Mouse (Mus musculus) bone marrow macrophage, adult 2 months (primary cell): ENCODE measurements around the gene C730034F03Rik. TPM values are rescaled to one million over a fixed set of nuclear protein-coding genes. Genes with fewer than 3 reads are reported as not detected.

ENCODE experiments used
- H3K27ac ChIP-seq: 2 replicates; pipeline ENCODE4 v1.5.1; 2012; ENCODE audit warnings: low read depth, low read length; ENCODE audit not compliant: insufficient read depth
- H3K4me1 ChIP-seq: 2 replicates; pipeline ENCODE4 v1.6.1; 2012; ENCODE audit warnings: low read length; ENCODE audit not compliant: control insufficient read depth, insufficient read depth
- H3K4me3 ChIP-seq: 2 replicates; pipeline ENCODE4 v1.5.1; 2012; ENCODE audit warnings: mild to moderate bottlenecking, low read length, moderate library complexity; ENCODE audit not compliant: insufficient read depth
- CTCF ChIP-seq: IDR thresholded peaks from 2 replicates; pipeline ENCODE4 v1.5.1; 2012; ENCODE audit warnings: low read depth, mild to moderate bottlenecking, low read length, moderate library complexity
- POLR2A ChIP-seq: IDR thresholded peaks from 2 replicates; pipeline ENCODE4 v1.6.1; 2012; ENCODE audit warnings: mild to moderate bottlenecking, low read depth, low read length, borderline replicate concordance
- polyA plus RNA-seq: library from polyadenylated mRNA; stranded (reverse); fragments of >200 nt; gene quantifications from 2 replicates; pipeline ENCODE4 v1.2.4, GENCODE M21; 2012; ENCODE audit not compliant: missing spikeins, insufficient read depth, insufficient read length

The C730034F03Rik gene
- polyA plus RNA-seq, 1 experiment, result 0.72 TPM

GRCm38 (mm10) chr15:89431271-89431670 is 1.9 kb downstream of the C730034F03Rik start:
- Histone ChIP-seq H3K27ac (no peak overlapping the region), H3K4me1 (peaks cover 29% of the 10 kb centered on the region), H3K4me3 (peak overlapping the region; percentile 36; the same call in 1 of the 2 replicates)
- TF ChIP-seq POLR2A, result no peak
- TF ChIP-seq CTCF, result no peak

GRCm38 (mm10) chr15:89431806-89432205 is 2.4 kb downstream of the C730034F03Rik start:
- Histone ChIP-seq H3K4me1 (peaks cover 24% of the 10 kb centered on the region), H3K4me3 (no peak overlapping the region), H3K27ac (no peak overlapping the region)
- no peak for TF ChIP-seq CTCF
- TF ChIP-seq POLR2A, result no peak

GRCm38 (mm10) chr15:89432946-89433345 is 3.6 kb downstream of the C730034F03Rik start:
- Histone ChIP-seq H3K27ac (no peak overlapping the region), H3K4me1 (peaks cover 12% of the 10 kb centered on the region), H3K4me3 (no peak overlapping the region)
- TF ChIP-seq CTCF (no peak), POLR2A (no peak)

DNA sequence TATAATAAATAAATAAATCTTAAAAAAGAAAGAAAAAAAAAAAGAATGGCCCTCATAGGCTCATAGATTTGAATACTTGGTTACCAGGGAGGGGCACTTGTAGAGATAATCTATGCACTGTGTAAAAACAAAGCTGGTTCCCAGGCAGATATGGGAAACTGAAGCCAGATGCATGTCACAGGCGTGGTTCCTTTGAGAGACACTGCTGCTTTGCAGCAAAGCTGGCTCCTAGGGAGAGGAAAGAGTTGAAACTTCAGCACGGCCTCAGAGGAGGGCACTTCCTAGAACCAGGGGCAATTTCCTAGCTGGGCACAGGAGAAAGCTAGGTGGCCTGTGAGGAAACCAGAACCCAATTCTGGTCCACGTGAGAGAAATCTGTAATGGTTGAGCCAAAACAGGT is 4.7 kb downstream of the C730034F03Rik start:
- no peak overlapping the region for H3K27ac ChIP-seq
- TF ChIP-seq CTCF, result no peak
- TF ChIP-seq POLR2A, result no peak
- H3K4me1 ChIP-seq, result peaks cover 9% of the 10 kb centered on the region
- no peak overlapping the region for H3K4me3 ChIP-seq

DNA sequence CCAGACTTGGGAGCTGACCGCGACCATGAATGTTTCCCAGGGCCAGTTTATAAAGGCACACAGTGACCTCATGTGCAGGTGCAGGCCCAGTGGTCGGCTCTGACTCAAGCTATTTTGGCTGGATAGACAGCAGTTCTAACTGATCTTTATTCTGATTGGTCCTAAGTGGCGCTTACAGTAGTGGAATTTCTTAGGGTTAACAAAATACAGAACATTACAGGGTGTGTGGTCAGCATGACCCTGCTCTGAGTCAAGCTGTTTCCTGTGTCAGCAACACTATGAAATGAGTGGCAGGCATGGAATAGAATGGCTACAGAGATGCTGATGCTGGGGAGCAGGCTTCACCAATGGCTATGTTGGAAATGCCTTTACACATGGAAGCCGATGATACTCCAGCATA is 6.5 kb downstream of the C730034F03Rik start:
- TF ChIP-seq CTCF (no peak), POLR2A (no peak)
- Histone ChIP-seq H3K27ac (no peak overlapping the region), H3K4me1 (peaks cover 7% of the 10 kb centered on the region), H3K4me3 (no peak overlapping the region)

GRCm38 (mm10) chr15:89442486-89443070 is 13.2 kb downstream of the C730034F03Rik start:
- no peak overlapping the region for H3K4me3 ChIP-seq
- no peaks in the 10 kb centered on the region for H3K4me1 ChIP-seq
- TF ChIP-seq POLR2A (no peak), CTCF (no peak)
- no peak overlapping the region for H3K27ac ChIP-seq

DNA sequence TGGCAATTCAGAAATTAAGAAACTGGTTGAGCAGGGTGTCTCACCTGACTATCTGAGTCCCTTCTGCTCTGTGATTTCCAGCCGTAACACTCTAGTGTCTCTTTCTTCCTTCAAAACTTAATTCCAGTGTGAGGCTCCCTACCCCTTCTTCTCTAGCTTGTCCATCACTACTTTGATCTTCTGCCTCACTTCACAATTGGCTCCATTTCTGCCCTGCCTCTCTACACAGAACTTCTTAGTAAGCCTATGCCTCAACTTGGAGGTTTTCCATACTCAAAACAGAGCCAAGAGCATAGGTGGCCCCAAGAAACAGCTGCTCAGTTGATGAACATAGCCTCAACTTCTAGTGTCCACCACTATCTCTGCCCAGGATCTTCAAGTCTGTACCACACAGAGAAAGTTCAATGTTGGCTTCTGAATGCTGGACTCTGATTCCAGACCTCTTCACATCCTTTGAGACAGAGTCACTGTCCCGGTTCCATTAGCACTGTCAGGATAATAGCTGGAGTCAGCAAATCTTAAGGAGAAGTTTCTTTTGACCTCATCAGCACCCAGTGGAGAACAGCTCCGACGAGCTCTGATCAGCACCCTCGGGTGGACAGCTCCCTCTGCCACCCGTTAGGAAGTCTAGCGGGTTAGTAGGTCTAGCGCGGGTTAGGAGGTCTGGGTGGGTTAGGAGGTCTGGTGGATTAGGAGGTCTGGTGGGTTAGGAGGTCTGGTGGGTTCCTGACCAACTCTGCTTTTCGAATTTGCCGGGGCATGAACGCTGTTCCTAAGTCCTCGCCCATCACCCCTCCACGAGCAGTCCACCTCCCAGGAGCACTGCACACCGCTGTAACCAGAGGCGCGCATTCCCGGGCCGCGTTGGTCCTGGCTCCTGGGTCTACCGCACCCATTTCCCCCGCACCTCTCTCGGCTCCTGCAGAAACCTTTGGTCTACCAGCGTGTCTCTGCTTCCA is 23.8 kb downstream of the C730034F03Rik start:
- H3K4me1 ChIP-seq, result no peaks in the 10 kb centered on the region
- TF ChIP-seq POLR2A, result no peak
- TF ChIP-seq CTCF, result no peak
- H3K4me3 ChIP-seq, result no peak overlapping the region
- no peak overlapping the region for H3K27ac ChIP-seq

- TF ChIP-seq POLR2A (no peak), CTCF (no peak)
- peak within 1 kb of the TSS; percentile 43 for H3K4me3 ChIP-seq
- no peak within 1 kb of the TSS for H3K27ac ChIP-seq
- no peaks in the 10 kb centered on the region for H3K4me1 ChIP-seq
These were observed 24.6 kb downstream of the C730034F03Rik start, which contains the start of gene Mapk8ip2 for GRCm38 (mm10) chr15:89453865-89454478. Gene Mapk8ip2, plus strand, starts transcription at chr15:89453913.

GRCm38 (mm10) chr15:89454857-89455256 is 25.5 kb downstream of the C730034F03Rik start:
- Histone ChIP-seq H3K4me1 (no peaks in the 10 kb centered on the region), H3K27ac (no peak overlapping the region)
- TF ChIP-seq CTCF (no peak), POLR2A (no peak)

GRCm38 (mm10) chr15:89455642-89456041 is 26.3 kb downstream of the C730034F03Rik start:
- Histone ChIP-seq H3K4me1 (no peaks in the 10 kb centered on the region), H3K27ac (no peak overlapping the region), H3K4me3 (no peak overlapping the region)
- TF ChIP-seq CTCF (no peak), POLR2A (no peak)

More at GRCm38 (mm10) chr15:89454857-89455256, 25.5 kb downstream of the C730034F03Rik start:
- H3K4me3 ChIP-seq, result no peak overlapping the region
